Mouse (Mus musculus) limb, embryonic 14.5 days (tissue): ENCODE measurements around the gene B4galnt3. TPM values are rescaled to one million over a fixed set of nuclear protein-coding genes. Genes with fewer than 3 reads are reported as not detected.

Experiments used
- ATAC-seq: fragments of 200-750 bp; cut with Nextera tagmentation; 2 replicates; pipeline ENCODE4 v1.8.0; 2017; ENCODE audit warnings: low read depth, moderate number of reproducible peaks, moderate TSS enrichment; ENCODE audit not compliant: low FRiP score
- DNase-seq: peaks from one replicate; pipeline ENCODE4 v3.0.0-alpha.2; 2015; ENCODE audit warnings: low spot score
- H3K27ac ChIP-seq: fragments of 300-500 bp; sonication (generic); replicated peaks from 2 replicates; pipeline ENCODE4 v1.5.1; 2014; ENCODE audit warnings: low read depth, mild to moderate bottlenecking, low read length, moderate library complexity, mixed read lengths
- H3K27me3 ChIP-seq: fragments of 300-500 bp; sonication (generic); 2 replicates; pipeline ENCODE4 v1.6.1; 2014; ENCODE audit warnings: low read length, mixed read lengths; ENCODE audit not compliant: control insufficient read depth, insufficient read depth
- H3K36me3 ChIP-seq: fragments of 300-500 bp; sonication (generic); 2 replicates; pipeline ENCODE4 v1.6.1; 2014; ENCODE audit warnings: mild to moderate bottlenecking, low read length, moderate library complexity, mixed read lengths; ENCODE audit not compliant: control insufficient read depth, insufficient read depth
- H3K4me1 ChIP-seq: fragments of 300-500 bp; sonication (generic); 2 replicates; pipeline ENCODE4 v1.6.1; 2014; ENCODE audit warnings: antibody characterized with exemption, low read length, mixed read lengths; ENCODE audit not compliant: control insufficient read depth, insufficient read depth
- H3K4me2 ChIP-seq: fragments of 300-500 bp; sonication (generic); replicated peaks from 2 replicates; pipeline ENCODE4 v1.6.1; 2014; ENCODE audit warnings: low read depth, mild to moderate bottlenecking, low read length, moderate library complexity; ENCODE audit not compliant: severe bottlenecking
- H3K4me3 ChIP-seq: fragments of 300-500 bp; sonication (generic); replicated peaks from 2 replicates; pipeline ENCODE4 v1.5.1; 2014; ENCODE audit warnings: low read length
- H3K9ac ChIP-seq: fragments of 300-500 bp; sonication (generic); 2 replicates; pipeline ENCODE4 v1.6.1; 2014; ENCODE audit warnings: mild to moderate bottlenecking, low read depth, low read length, moderate library complexity; ENCODE audit not compliant: severe bottlenecking
- H3K9me3 ChIP-seq: fragments of 300-500 bp; sonication (generic); 2 replicates; pipeline ENCODE4 v1.6.1; 2016; ENCODE audit warnings: low read length; ENCODE audit not compliant: control insufficient read depth
- POLR2A ChIP-seq: fragments of 200-500 bp; IDR thresholded peaks from 2 replicates; pipeline ENCODE4 v1.8.0; 2012; ENCODE audit warnings: inconsistent platforms, mild to moderate bottlenecking, moderate library complexity, borderline replicate concordance; ENCODE audit not compliant: insufficient read depth, insufficient read length; ENCODE audit errors: extremely low read depth
- WGBS: fragments of 180-500 bp; shearing (Covaris S2); extraction: QIAGEN DNeasy Blood & Tissue Kit; methylation state at CpG from one replicate; pipeline ENCODE4 v1.1.7; 2014; 5-methylcytosine and 5-hydroxymethylcytosine counted together
- polyA plus RNA-seq, 2 experiments: library from polyadenylated mRNA; depleted of rRNA in 1 of 2; stranded (reverse) in 1 of 2; unstranded in 1 of 2; fragments of >200 nt; fragmentation: Nextera tagmentation in 1 of 2; extraction: Ambion mirVana in 1 of 2; gene quantifications; 2 replicates each; pipeline versions ENCODE4 v1.2.1 to v1.2.3; 2012 to 2014

The B4galnt3 gene
- polyA plus RNA-seq, 2 experiments = 0.37 to 3.7 TPM

- Histone ChIP-seq H3K4me3 (no peak overlapping the region), H3K9ac (no peak overlapping the region), H3K4me2 (no peak overlapping the region), H3K27ac (no peak overlapping the region), H3K36me3 (no peaks in the 10 kb centered on the region), H3K9me3 (no peaks in the 10 kb centered on the region), H3K27me3 (no peaks in the 10 kb centered on the region), H3K4me1 (0 out of 2 replicates have a peak, but pooled peaks cover 2% of the 10 kb centered on the region)
- 66% methylated on average over 8 of the region's 8 CpGs for WGBS
- no peak for ATAC-seq
- no peak for TF ChIP-seq POLR2A
- DNase-seq = no peak
Measured at GRCm38 (mm10) chr6:120202406-120202805, 92.0 kb downstream of the B4galnt3 start.

GRCm38 (mm10) chr6:120201956-120202355 is 92.4 kb downstream of the B4galnt3 start:
- no peak overlapping the region for H3K9ac ChIP-seq
- no peaks in the 10 kb centered on the region for H3K27me3 ChIP-seq
- 0 out of 2 replicates have a peak, but pooled peaks cover 2% of the 10 kb centered on the region for H3K4me1 ChIP-seq
- no peak for ATAC-seq
- no peak for TF ChIP-seq POLR2A
- no peak overlapping the region for H3K27ac ChIP-seq
- H3K9me3 ChIP-seq = no peaks in the 10 kb centered on the region
- WGBS = 33% methylated on average over 6 of the region's 6 CpGs
- no peak overlapping the region for H3K4me3 ChIP-seq
- no peaks in the 10 kb centered on the region for H3K36me3 ChIP-seq
- DNase-seq = no peak
- H3K4me2 ChIP-seq = no peak overlapping the region

- WGBS = 41% methylated on average over 10 of the region's 10 CpGs
- no peaks in the 10 kb centered on the region for H3K27me3 ChIP-seq
- no peaks in the 10 kb centered on the region for H3K36me3 ChIP-seq
- H3K4me3 ChIP-seq = no peak overlapping the region
- no peak overlapping the region for H3K4me2 ChIP-seq
- no peaks in the 10 kb centered on the region for H3K9me3 ChIP-seq
- TF ChIP-seq POLR2A = no peak
- no peak overlapping the region for H3K27ac ChIP-seq
- H3K4me1 ChIP-seq = 0 out of 2 replicates have a peak, but pooled peaks cover 2% of the 10 kb centered on the region
- no peak for ATAC-seq
- DNase-seq = no peak
- no peak overlapping the region for H3K9ac ChIP-seq
Measured at GRCm38 (mm10) chr6:120199638-120200394, 94.5 kb downstream of the B4galnt3 start.

- no peak for TF ChIP-seq POLR2A
- WGBS = 32% methylated on average over 9 of the region's 9 CpGs
- ATAC-seq = 0 out of 2 replicates have a peak, but pooled peaks have one; percentile 18
- Histone ChIP-seq H3K27ac (no peak overlapping the region), H3K4me1 (0 out of 2 replicates have a peak, but pooled peaks cover 2% of the 10 kb centered on the region), H3K4me3 (no peak overlapping the region), H3K4me2 (no peak overlapping the region), H3K27me3 (no peaks in the 10 kb centered on the region), H3K9me3 (no peaks in the 10 kb centered on the region), H3K9ac (no peak overlapping the region), H3K36me3 (no peaks in the 10 kb centered on the region)
- DNase-seq = peak; percentile 67
Measured at GRCm38 (mm10) chr6:120197964-120198363, 96.4 kb downstream of the B4galnt3 start.

GRCm38 (mm10) chr6:120196837-120197236 is 97.5 kb downstream of the B4galnt3 start:
- H3K9ac ChIP-seq = no peak overlapping the region
- no peak for TF ChIP-seq POLR2A
- no peaks in the 10 kb centered on the region for H3K4me1 ChIP-seq
- WGBS = 35% methylated on average over 2 of the region's 2 CpGs
- no peak overlapping the region for H3K4me3 ChIP-seq
- H3K4me2 ChIP-seq = no peak overlapping the region
- ATAC-seq = no peak
- H3K27ac ChIP-seq = no peak overlapping the region
- no peaks in the 10 kb centered on the region for H3K9me3 ChIP-seq
- peak; percentile 68 for DNase-seq
- H3K27me3 ChIP-seq = no peaks in the 10 kb centered on the region
- no peaks in the 10 kb centered on the region for H3K36me3 ChIP-seq

- WGBS = 20% methylated on average over 7 of the region's 7 CpGs
- ATAC-seq (no peak), DNase-seq (no peak)
- no peaks in the 10 kb centered on the region for H3K9me3 ChIP-seq
- H3K4me3 ChIP-seq = no peak overlapping the region
- no peak for TF ChIP-seq POLR2A
- no peak overlapping the region for H3K4me2 ChIP-seq
- no peak overlapping the region for H3K27ac ChIP-seq
- no peaks in the 10 kb centered on the region for H3K36me3 ChIP-seq
- H3K9ac ChIP-seq = no peak overlapping the region
- no peaks in the 10 kb centered on the region for H3K4me1 ChIP-seq
- no peaks in the 10 kb centered on the region for H3K27me3 ChIP-seq
Measured at GRCm38 (mm10) chr6:120194963-120195362, 99.4 kb downstream of the B4galnt3 start.
